Mouse (Mus musculus) ES-CJ7 (cell line): ENCODE measurements at regions not wholly inside any gene's neighbourhood (a gene's known extent, or its start where the extent isn't known, plus 50 kb on each side); places are given as distances from the start of the nearest gene placed in this dataset.

Experiments used
- DNase-seq: peaks from one replicate; pipeline ENCODE4 v3.0.0; 2011; ENCODE audit warnings: low read depth, low spot score

DNA sequence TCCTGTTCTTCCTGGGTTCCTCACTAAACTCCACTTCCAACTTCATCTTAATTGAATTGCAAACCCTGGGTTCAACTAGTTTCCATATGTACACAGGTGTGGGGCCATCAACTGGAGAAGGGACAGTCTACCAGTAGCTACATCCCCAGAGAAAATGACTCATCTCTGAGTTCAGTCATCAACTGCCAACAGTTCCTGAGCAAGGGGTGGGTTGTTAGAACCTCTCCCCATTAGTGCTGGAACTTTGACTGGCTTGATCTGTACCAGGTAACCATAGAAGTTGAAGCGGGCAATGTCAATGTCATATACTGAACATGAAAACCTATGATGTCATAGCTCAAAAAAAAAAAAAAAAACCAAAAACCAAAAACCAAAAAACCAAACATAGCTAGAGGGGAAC is 69.8 kb downstream of the Gm21750 start:
- no peak for DNase-seq

DNA sequence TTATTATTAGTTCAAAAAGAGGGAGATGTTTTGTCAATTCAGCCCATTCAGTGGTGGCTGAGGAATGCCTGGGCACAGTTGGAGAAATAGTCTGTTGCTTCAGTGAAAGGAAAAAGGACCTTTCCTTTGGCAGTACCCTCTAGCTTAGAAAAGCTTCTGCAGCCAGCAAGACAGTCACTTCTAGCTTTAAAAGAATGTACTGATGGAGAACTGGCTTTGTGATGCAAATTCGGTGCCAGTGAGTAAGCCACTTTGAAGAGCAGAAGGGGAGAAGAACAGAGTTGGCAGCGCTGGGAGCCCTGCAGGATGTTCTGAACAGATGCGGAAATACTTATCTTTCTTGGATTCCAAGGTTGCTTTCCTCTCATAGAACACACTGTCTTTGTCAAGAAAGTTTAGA is 71.1 kb downstream of the Gm21750 start:
- DNase-seq: peak; percentile 11

DNA sequence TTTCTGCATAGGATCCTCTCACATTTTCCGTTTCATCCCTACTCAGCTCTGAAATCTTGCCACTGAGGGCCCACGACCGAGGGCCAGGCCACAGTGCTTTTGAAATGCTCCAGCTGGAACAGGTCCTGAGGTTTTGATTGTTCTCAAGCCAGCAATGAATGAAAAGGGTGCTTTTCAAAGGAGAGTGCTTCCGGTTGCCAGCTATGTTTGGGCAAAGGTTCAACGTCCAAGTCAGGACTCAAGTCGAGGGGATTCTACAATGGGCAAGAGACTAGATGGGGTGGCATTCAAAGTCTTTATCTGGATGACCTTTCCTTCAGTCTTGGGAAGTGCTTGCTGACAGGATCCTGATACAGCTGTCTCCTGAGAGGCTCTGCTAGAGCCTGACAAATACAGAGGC is 89.8 kb downstream of the Gm21750 start:
- DNase-seq: no peak

DNA sequence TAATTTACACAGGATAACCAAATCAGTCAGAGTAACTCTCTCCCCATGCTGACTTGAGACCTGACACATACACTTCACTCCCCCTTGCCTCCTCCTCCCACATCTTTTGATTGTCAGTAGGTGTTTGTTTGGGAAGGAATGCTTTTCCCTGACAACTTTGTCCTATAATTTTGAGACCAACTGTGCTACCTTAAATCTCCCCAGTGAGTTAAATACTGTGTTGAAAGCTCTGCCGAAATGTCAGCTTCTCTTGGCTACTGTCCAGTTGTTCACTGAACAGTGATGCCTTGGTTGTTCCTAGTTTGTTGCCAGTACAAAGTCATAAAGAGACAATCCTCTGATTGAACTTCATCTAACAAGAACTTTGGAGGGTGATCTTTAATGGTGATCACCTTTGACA is 99.0 kb downstream of the Gm21750 start:
- no peak for DNase-seq

DNA sequence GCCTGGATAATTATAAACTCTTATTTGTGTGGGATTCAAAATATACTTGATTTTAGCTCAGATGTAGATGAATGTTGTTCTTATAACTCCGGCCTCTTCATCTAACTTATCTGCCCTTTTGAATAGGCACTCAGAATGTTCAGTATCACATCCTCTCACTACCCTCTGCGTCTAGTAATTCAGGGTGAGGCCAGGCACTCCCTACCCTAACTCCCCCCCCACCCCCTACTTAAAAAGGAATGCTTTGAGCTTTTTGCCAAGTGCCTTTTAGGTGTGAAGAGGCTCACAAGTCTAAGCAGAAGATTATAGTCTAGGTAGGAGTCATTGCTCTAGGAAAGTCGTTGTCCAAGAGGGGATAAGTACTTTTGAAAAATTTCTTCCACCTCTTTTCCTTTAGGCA is 111.9 kb downstream of the Gm21750 start:
- DNase-seq: no peak

DNA sequence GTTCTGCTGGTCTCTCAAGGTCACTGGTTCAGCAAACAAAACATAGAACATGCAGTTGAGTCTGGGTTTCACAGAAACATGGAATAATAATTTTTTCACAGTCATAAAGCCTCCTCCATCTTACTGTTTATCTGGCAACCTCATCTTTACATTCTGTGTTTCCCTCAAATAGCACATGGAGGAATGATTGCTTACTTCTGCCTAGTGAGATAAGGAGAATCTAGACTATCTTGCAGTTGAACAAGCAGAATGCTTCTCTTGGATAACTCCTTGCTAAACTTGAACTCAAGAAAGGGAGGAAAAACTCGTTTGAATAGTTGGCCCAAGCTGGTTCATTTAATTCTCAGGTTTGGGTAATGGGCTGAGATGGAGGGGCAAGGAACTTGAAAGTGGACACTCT is 112.8 kb downstream of the Gm21750 start:
- DNase-seq: no peak

DNA sequence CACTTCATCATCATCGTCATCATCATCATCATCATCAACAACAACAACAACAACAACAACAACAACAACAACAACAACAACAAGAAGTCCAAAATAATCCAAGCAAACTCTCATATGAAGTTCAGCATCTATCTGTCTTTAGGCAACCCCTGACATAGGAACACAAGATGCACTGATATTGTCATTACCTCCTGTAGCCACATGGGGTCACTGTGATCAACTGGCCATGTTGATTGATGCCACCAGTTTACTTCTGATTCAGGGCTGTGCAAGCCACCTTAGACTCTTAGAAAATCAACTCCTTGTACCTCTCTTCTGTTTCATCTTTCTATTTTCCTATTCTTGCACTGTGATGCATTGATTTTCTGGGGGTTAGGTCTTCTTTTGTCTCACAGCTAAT is 115.0 kb downstream of the Gm21750 start:
- peak; percentile 68 for DNase-seq

DNA sequence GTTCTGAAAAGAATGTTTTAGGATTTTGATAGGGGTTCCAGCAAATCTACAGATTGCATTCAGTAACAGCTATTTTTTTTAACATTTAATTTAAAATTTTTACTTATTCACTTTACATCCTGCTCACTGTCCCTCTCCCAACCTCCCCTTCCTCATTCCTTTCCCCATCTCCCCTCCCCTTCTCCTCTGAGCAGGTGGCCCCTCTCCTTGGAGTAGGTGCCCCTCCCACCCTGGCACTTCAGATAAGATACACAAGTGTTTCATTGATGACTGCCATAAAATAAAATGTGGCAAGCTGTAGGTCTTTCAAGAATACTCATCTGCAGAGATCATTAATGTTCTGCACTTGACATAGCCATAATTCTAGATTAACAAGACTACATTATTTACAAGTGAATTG is 146.1 kb downstream of the Gm21750 start:
- no peak for DNase-seq

DNA sequence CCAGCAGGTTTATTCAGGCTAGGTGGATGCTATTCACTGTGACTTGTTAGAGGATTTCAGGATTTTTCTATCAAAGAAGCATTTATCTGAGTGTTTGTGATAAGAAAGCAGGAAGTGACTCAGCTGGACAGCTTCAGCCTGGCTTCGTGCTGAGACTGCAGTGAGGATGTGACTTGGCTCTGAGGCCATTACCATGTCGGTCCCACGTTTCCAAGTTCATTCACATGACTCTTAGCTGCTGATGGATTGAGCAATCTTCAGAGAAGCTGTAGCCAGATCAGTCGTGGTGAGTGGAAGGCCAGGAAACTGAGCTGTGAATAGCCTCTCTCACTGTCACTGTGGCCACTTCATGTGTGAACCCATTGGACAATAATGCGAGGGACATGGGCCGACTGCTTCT is 177.9 kb downstream of the Gm21750 start:
- no peak for DNase-seq

DNA sequence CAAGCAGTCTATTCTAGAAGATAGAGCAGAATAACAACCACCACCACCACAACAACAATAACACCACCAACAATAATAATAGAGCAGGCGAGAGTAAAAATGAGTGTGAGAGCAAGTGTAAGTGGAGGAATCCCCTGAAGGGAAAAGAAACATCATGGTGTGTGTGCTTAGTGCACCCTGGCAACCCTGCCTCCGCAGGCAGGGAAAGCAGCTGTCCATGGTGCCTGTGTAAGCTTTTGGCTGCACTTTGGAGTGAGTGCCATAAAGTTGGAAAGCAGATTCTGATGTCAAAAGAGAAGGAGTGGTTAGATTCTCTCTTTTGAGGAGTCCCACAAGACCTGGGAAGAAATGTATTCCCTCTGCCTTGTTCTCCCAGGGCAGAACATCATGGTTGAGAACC is 200.8 kb downstream of the Gm21750 start:
- no peak for DNase-seq

DNA sequence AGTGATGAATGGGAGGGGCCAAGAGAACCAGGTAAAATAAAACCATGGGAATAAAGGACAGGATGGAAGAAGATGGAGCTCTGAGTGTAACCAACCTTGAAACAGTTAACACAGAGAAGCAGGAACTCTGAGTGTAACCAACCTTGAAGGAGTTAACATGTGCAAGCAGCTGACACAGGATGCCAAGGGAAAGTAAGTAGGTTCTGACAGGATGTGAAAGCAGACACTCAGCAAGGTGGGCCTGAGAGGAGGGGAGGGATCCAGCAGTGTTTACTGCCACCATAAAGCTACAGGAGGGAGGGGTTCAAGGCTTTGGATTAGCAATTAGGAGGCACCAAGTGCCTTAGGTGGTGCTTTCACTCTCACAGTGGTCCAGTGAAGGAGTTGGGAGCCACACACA is 213.3 kb downstream of the Gm21750 start:
- DNase-seq: no peak

DNA sequence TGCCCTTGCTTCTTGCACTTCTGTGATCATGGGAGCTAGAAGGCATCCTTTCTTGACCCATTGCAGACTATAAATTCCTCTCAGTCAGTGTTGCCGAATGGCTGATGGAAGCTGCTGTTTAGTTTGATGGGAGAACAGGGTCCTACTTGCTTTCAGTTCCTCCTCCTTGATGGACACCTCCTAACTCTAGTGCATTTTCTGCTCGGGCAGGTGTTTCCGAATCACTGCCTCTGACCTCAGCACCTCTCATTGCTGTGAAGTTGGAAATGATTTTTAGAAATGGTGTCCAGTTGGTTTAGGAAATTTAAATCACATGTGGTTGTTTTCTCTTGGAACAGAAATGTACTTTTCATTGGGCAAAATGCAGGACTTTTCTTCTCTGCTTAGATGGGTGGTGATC is 214.9 kb downstream of the Gm21750 start:
- DNase-seq: no peak

DNA sequence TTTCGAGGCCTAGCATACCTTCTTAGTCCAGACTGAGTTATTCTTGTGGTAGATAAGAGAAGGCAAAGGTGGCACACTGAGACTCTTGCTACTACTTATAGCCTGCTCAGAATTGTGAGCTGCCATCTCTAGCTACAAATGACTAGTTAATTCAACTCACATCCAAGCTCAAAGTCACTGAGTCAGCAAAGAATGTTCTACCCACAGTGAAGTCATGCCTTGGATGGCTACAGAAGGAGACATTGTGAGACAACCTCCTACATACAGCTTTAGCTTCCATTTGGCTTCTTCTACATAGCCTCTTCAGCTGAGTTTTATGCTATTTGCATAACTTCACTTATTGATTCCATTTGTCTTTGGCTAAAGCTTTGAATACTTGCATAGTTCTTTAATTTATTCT is 217.2 kb downstream of the Gm21750 start:
- DNase-seq: no peak

DNA sequence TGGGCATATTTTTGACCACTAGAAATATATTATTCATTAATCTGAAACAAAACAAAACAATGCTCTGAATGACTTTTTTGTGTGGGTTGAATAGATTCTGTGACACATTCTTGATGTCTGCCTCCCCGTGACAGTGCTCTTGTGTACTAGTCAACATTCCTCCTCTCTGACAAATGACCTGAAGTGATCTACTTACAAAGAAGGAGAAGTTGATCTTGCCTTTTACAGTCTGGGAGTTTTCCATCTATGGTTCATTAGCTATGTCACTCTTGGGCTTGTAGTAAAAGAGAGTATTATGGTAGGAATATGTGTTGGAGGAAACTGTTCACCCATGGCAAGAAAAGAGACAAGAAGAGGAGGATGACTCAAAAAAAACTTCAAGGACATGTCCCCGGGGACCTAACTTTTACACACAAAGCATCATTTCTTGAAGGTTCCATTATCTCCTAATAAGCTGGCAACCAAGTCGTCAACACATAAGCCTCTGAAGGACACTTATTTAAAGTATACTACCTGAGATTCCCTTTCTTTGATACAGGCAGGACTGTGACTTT is 217.9 kb downstream of the Gm21750 start:
- no peak for DNase-seq

DNA sequence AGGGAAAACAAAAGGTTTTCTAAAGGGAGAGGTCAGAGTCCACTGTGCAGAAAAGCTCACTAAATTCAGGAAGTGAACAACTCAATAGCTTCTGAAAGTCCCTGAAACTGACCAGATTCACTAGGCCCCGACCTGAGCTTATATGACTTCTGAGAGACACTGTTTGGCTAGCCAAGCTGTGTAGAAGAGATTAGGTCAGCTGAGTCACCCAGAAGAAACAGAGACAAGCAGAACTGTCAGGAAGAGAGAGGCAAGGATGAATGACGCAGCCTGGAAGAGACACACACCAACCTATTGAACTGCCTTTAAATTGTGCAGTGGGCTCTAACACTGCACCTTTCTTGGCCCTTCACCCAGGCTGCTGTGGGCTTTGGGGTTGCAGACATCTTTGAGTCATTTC is 230.4 kb downstream of the Gm21750 start:
- no peak for DNase-seq

DNA sequence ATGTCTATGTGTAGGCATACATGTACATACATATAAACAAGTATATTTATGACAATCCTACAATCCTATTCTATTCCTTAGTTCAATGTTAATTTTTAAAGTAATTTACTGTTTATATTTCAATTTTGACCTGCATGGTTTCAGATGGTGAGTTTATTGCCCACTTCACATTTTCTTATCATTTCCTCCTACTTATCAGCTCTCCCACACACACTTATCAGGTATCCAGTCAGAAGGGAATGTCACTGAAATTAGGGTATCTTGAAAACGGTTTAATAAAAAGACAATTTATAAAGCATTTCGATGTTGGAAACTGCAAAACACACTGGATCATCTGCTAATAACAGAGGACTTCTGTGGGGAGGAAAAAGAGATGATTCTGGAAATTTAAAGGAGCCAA is 233.8 kb downstream of the Gm21750 start:
- DNase-seq: no peak

DNA sequence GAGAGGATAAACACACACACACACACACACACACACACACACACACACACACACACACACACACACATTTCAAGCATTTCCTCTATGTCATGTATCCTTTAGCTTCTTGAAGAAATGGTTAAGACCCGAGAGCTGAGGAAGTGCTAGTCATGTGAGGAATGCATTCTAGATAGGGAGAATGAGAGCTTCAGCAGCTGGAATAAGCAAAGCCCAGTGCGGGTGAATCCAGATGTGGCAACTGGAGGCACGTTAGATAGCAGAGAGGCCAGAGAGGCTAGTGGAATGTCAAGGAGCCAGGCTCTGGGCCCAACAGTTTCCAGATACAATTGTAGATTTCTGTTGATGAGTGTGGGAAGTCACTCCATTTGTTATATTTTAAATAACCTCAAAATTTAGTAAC is 234.2 kb downstream of the Gm21750 start:
- DNase-seq: no peak

DNA sequence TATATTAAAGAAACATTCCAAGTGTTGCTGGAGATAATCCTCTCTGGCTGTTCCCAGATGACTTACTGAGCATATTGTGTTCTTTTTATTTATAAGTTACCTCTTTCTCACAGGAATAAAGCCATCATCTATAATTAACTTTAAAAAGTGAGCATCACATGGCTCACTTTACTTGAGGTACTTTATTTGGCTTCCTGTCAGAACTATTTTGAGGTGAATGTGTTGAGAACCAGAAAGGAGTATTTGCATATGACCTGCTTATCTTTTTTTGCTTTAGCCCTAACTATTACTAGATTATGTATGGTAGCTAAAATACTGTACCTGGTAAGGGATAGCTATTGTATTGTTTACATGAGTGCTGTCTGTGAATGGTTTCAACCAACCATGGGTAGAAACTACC is 238.1 kb downstream of the Gm21750 start:
- DNase-seq: no peak

DNA sequence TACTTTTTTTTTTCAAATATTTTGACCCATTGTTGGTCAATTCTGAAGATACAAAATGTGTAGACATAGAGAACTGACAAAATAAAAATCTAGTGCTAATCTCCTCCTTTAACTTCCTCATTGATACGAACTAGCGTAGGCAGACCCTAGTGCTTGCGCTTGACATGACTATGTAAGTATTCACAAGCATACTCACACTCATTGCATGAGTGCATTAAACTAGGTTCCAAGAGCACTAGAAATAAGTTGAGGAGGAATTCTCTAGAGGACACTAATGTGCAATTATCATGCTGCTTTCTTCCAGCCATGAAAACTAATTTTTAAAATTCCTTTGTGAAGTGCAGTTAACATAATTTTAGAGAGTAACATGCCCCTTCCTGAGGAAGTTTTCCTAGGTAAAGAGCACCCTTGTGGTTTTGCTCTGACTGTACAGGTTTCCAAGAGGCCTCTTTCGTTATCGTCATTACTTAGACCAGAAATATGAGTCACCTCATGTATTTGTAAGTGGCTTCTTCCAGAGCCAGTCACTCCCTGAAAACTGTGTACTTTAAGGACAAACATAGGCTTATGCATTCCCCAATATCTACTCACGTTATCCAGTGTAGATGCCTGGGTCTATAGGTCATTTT is 241.2 kb downstream of the Gm21750 start:
- no peak for DNase-seq

DNA sequence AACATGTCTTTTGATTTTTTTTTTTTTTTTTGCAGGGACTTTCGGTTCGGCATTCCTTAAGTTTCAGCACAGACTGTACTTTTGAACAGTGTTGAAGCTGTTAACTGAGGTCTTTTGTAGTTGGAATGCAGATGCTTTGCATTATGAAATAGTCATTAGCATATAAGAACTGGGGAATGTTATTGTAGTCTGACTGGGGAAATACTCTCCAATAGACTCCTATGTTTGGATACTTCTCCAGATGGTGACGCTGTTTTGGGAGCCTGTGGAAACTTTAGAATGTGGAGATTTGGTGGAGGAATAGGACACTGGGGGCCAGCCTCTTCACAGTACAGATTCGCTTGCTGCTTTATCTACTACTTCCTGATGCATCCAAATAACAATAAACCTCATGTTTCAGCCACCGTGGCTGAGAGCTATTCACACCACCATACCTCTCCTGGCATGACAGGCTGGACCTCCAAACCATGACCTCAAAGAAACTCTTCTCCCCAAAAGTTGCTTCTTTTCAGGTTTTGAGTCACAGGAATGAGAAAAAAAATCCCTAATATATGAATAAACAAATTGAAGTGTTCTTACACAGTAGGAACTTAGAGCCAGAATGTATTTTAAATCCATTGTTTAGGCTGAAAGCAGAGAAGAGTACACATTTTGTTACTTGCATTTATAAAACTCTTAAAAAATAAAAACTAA is 252.9 kb downstream of the Gm21750 start:
- no peak for DNase-seq

DNA sequence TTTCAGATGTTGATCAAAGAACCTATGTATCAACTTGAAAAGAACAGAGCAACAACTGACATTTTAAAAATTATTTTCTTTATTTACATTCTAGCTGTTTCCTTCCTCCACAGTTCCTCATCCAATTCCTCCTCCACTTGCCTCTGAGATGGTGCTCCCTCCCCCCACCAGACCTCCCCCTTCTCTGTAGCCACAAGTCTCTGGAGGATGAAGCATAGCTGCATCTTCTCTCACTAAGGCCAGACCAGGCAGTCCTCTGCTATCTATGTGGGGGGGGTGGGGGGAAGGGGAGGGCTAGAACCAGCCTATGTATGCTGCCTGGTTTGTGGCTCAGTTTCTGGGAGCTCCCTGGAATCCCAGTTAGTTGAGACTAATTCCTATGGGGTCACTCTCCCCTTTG is 255.0 kb downstream of the Gm21750 start:
- no peak for DNase-seq

DNA sequence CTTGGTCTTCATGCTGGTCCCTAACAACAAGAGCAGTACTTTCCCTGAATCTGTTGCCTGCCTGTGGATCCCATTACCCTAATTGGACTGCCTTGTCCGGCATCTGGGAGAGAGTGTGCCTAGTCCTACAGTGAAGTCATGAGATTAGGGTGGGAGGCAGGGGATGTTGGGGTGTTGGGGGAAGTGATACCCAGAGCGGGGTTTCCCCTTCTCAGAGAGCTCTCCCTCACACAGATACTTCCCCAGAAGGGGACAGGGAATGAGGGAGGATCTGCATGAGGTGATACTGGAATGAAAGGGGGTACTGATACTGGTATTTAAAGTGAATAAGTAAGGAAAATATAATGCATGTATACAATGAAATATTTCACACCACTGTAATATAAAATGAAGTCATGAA is 270.1 kb downstream of the Gm21750 start:
- no peak for DNase-seq

DNA sequence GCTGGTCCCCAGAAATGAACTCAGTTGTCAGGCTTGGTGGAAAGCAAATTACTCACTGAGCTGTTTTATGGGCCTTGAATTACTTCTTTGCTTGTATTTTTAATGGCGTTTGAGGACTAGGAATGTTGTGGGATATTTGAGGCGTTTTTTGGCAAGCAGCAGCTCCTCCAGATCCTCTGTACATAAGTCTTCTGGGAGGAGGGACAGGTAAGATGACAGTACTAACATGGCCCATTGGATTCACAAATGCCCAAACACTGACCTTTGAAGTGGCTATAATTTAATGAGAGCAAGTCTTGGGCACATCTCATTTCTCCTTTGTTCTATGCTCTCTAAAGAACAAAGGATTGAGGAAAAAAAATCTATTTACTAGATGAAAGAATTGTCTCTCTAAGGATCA is 286.3 kb downstream of the Gm21750 start:
- DNase-seq: no peak

DNA sequence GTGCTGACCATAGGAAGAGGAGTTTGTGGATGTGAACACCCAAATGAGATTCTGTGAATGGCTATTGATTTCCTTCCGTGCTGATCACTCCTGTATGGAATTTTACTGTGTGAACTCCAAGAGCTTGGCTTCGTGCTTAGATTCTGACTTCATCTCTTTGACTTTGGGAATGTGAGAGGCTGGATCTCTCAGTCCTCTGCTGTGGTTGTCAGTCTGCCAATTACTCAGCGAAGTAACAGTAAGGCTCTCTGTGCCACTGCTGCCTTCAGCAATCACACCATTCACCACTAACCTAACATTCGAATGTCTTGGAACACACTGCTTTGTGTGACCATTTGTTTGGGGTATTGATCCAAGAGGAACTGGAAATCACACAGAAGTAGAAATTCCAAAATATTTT is 291.5 kb downstream of the Gm21750 start:
- DNase-seq: no peak
